Mouse (Mus musculus): Measurements from ENCODE around the gene Acsl6.

GRCm38 (mm10) chr11:54398058-54398457, 94.5 kb downstream of the Acsl6 start:
- TF ChIP-seq GATA1 (IDR thresholded peaks at IDR 0.05; ENCODE audit: borderline replicate concordance, low read length) (no peak), FLI1 (IDR thresholded peaks at IDR 0.05; ENCODE audit: low read length) (no peak)

All from megakaryocyte, embryonic 14.5 days (primary cell).